Mouse (Mus musculus) liver, embryonic 13.5 days (tissue): ENCODE measurements at regions not wholly inside any gene's neighbourhood (a gene's known extent, or its start where the extent isn't known, plus 50 kb on each side); places are given as distances from the start of the nearest gene placed in this dataset.
A peak's percentile ranks its signal among the peaks of the same experiment; 100 is the strongest.

ENCODE experiments used
- ATAC-seq: fragments of 200-750 bp; cut with Nextera tagmentation; 2 replicates; pipeline ENCODE4 v1.8.0; 2017; ENCODE audit warnings: low read depth, mild to moderate bottlenecking, moderate number of reproducible peaks, moderate library complexity
- DNase-seq: peaks from one replicate; pipeline ENCODE4 v3.0.0; 2022
- H3K27ac ChIP-seq: fragments of 300-500 bp; sonication (generic); 2 replicates; pipeline ENCODE4 v1.5.1; 2015; ENCODE audit warnings: moderate library complexity, mild to moderate bottlenecking, inconsistent platforms
- H3K27me3 ChIP-seq: fragments of 300-500 bp; sonication (generic); 2 replicates; pipeline ENCODE4 v1.6.1; 2015; ENCODE audit warnings: mild to moderate bottlenecking, inconsistent platforms
- H3K36me3 ChIP-seq: fragments of 300-500 bp; sonication (generic); 2 replicates; pipeline ENCODE4 v1.6.1; 2015; ENCODE audit warnings: mild to moderate bottlenecking, inconsistent platforms
- H3K4me1 ChIP-seq: fragments of 300-500 bp; sonication (generic); replicated peaks from 2 replicates; pipeline ENCODE4 v1.6.1; 2015; ENCODE audit warnings: inconsistent platforms
- H3K4me2 ChIP-seq: fragments of 300-500 bp; sonication (generic); 2 replicates; pipeline ENCODE4 v1.6.1; 2015; ENCODE audit warnings: inconsistent platforms, mild to moderate bottlenecking, moderate library complexity
- H3K4me3 ChIP-seq: fragments of 300-500 bp; sonication (generic); replicated peaks from 2 replicates; pipeline ENCODE4 v1.5.1; 2015; ENCODE audit warnings: mild to moderate bottlenecking, inconsistent platforms
- H3K9ac ChIP-seq: fragments of 300-500 bp; sonication (generic); 2 replicates; pipeline ENCODE4 v1.6.1; 2015; ENCODE audit warnings: mild to moderate bottlenecking, inconsistent platforms
- H3K9me3 ChIP-seq: fragments of 300-500 bp; sonication (generic); replicated peaks from 2 replicates; pipeline ENCODE4 v1.6.1; 2016; ENCODE audit warnings: inconsistent platforms
- WGBS: fragments of 180-500 bp; shearing (Covaris S2); methylation state at CpG from one replicate; pipeline ENCODE4 v1.1.7; 2015; ENCODE audit not compliant: insufficient replicate concordance; 5-methylcytosine and 5-hydroxymethylcytosine counted together

GRCm38 (mm10) chrX:166718075-166718474 is 132.6 kb upstream of the Egfl6 start:
- no peaks in the 10 kb centered on the region for H3K36me3 ChIP-seq
- no peak overlapping the region for H3K4me2 ChIP-seq
- H3K9ac ChIP-seq: no peak overlapping the region
- no peak for DNase-seq
- H3K4me1 ChIP-seq: no peaks in the 10 kb centered on the region
- H3K4me3 ChIP-seq: no peak overlapping the region
- ATAC-seq: no peak
- H3K27ac ChIP-seq: no peak overlapping the region
- H3K27me3 ChIP-seq: no peaks in the 10 kb centered on the region
- no peaks in the 10 kb centered on the region for H3K9me3 ChIP-seq

GRCm38 (mm10) chrX:166709306-166709705 is 123.8 kb upstream of the Egfl6 start:
- Histone ChIP-seq H3K4me1 (no peaks in the 10 kb centered on the region), H3K9me3 (no peaks in the 10 kb centered on the region), H3K36me3 (no peaks in the 10 kb centered on the region), H3K9ac (no peak overlapping the region), H3K27me3 (no peaks in the 10 kb centered on the region), H3K27ac (no peak overlapping the region), H3K4me2 (no peak overlapping the region), H3K4me3 (no peak overlapping the region)
- ATAC-seq (no peak), DNase-seq (no peak)
- WGBS: 55% methylated on average over 2 of the region's 2 CpGs

GRCm38 (mm10) chrX:166708106-166708505 is 122.6 kb upstream of the Egfl6 start:
- H3K4me2 ChIP-seq: no peak overlapping the region
- DNase-seq (no peak), ATAC-seq (no peak)
- no peaks in the 10 kb centered on the region for H3K36me3 ChIP-seq
- no peaks in the 10 kb centered on the region for H3K4me1 ChIP-seq
- WGBS: 53% methylated on average over 1 of the region's 1 CpGs
- H3K9ac ChIP-seq: no peak overlapping the region
- H3K4me3 ChIP-seq: no peak overlapping the region
- no peaks in the 10 kb centered on the region for H3K27me3 ChIP-seq
- no peak overlapping the region for H3K27ac ChIP-seq
- no peaks in the 10 kb centered on the region for H3K9me3 ChIP-seq

DNA sequence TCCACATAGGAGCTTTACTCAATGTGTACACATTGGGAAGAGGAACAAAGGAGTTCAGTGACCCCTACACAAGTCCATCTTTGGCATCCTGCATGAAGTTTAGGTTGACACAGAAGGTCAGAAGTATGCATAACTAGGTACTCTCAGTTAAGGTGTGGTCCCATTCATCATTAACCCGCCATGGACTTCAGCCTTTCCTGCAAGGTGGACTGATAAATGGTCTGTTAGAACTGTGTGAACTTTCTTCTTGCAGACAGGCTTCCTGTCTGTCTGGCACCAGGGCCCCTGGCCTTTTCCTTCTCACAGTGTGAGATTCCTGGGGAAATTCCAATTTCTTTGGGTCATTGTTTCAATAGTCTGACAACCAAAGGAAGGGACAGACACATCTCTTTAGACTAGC is 121.5 kb upstream of the Egfl6 start:
- no peak overlapping the region for H3K27ac ChIP-seq
- H3K36me3 ChIP-seq: no peaks in the 10 kb centered on the region
- no peak overlapping the region for H3K9ac ChIP-seq
- H3K4me3 ChIP-seq: no peak overlapping the region
- no peak overlapping the region for H3K4me2 ChIP-seq
- H3K27me3 ChIP-seq: no peaks in the 10 kb centered on the region
- no peaks in the 10 kb centered on the region for H3K4me1 ChIP-seq
- ATAC-seq: no peak
- no peaks in the 10 kb centered on the region for H3K9me3 ChIP-seq
- DNase-seq: no peak
- 25% methylated on average over 1 of the region's 1 CpGs for WGBS

DNA sequence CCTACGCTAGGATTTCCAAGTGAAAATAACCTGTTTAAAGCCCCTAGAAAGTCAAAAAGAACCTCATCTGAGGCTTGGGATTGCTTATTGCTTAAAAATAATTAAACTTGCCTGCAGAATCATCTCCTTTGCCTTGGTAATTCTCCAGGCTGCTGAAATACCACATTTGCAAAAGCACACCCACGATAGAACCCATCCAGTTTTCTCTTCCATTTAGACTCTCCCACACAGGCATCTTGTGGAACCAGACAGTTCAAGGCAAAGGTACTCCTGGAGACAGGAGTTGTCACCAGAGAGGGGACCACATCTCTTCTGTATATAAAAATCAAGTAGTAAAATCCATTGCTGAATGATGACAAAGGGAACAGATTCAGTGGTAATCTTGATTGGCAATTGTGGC is 118.8 kb upstream of the Egfl6 start:
- 59% methylated on average over 2 of the region's 2 CpGs for WGBS

DNA sequence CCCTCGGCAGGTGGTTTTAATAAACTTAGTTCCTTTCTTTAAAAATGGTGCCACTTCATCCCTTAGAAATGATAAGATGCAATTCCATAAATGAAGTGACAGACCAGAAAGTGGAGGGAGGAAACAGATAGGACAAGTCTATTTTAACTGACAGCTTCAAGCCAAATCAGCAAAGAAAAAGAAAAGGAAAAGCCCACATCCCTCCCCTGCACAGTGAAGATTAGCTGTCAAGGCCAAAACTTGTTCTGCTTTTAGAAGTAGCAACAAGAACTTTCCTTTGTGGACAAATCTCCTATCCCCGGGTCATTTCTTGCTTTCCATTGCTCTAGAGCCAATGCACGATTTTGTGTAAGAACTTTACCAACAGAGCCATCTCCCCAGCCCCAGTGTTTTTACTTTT is 108.7 kb upstream of the Egfl6 start:
- Histone ChIP-seq H3K4me1 (no peaks in the 10 kb centered on the region), H3K4me3 (no peak overlapping the region), H3K36me3 (no peaks in the 10 kb centered on the region), H3K9me3 (no peaks in the 10 kb centered on the region), H3K4me2 (no peak overlapping the region), H3K27me3 (no peaks in the 10 kb centered on the region), H3K9ac (no peak overlapping the region), H3K27ac (no peak overlapping the region)
- DNase-seq (no peak), ATAC-seq (no peak)
- 36% methylated on average over 3 of the region's 3 CpGs for WGBS

More for the DNA sequence above, 118.8 kb upstream of the Egfl6 start:
- H3K9ac ChIP-seq: no peak overlapping the region
- DNase-seq (no peak), ATAC-seq (no peak)
- H3K4me2 ChIP-seq: no peak overlapping the region
- no peaks in the 10 kb centered on the region for H3K36me3 ChIP-seq
- no peaks in the 10 kb centered on the region for H3K9me3 ChIP-seq
- H3K27me3 ChIP-seq: no peaks in the 10 kb centered on the region
- no peaks in the 10 kb centered on the region for H3K4me1 ChIP-seq
- no peak overlapping the region for H3K4me3 ChIP-seq
- H3K27ac ChIP-seq: no peak overlapping the region

GRCm38 (mm10) chrX:166688779-166689178 is 103.3 kb upstream of the Egfl6 start:
- Histone ChIP-seq H3K27me3 (no peaks in the 10 kb centered on the region), H3K9me3 (no peaks in the 10 kb centered on the region), H3K9ac (no peak overlapping the region), H3K4me1 (no peaks in the 10 kb centered on the region), H3K27ac (no peak overlapping the region), H3K4me2 (no peak overlapping the region), H3K4me3 (no peak overlapping the region), H3K36me3 (no peaks in the 10 kb centered on the region)
- ATAC-seq (no peak), DNase-seq (no peak)
- 68% methylated on average over 3 of the region's 3 CpGs for WGBS

GRCm38 (mm10) chrX:166673404-166673803 is 87.9 kb upstream of the Egfl6 start:
- H3K4me3 ChIP-seq: no peak overlapping the region

GRCm38 (mm10) chrX:166672617-166673016 is 87.1 kb upstream of the Egfl6 start:
- DNase-seq (no peak), ATAC-seq (peak; percentile 92)
- Histone ChIP-seq H3K4me2 (no peak overlapping the region), H3K27ac (no peak overlapping the region), H3K36me3 (no peaks in the 10 kb centered on the region), H3K4me3 (no peak overlapping the region), H3K9ac (no peak overlapping the region), H3K4me1 (no peaks in the 10 kb centered on the region; the same call in 1 of the 2 replicates), H3K9me3 (no peaks in the 10 kb centered on the region), H3K27me3 (peaks cover 8% of the 10 kb centered on the region; the same call in 1 of the 2 replicates)
- WGBS: 73% methylated on average over 1 of the region's 1 CpGs

More at GRCm38 (mm10) chrX:166673404-166673803, 87.9 kb upstream of the Egfl6 start:
- H3K36me3 ChIP-seq: no peaks in the 10 kb centered on the region
- no peak overlapping the region for H3K4me2 ChIP-seq
- H3K9me3 ChIP-seq: no peaks in the 10 kb centered on the region
- no peaks in the 10 kb centered on the region; the same call in 1 of the 2 replicates for H3K4me1 ChIP-seq
- no peak overlapping the region for H3K9ac ChIP-seq
- no peak overlapping the region for H3K27ac ChIP-seq
- 52% methylated on average over 3 of the region's 3 CpGs for WGBS
- DNase-seq: no peak
- ATAC-seq: no peak
- H3K27me3 ChIP-seq: peaks cover 8% of the 10 kb centered on the region; the same call in 1 of the 2 replicates

DNA sequence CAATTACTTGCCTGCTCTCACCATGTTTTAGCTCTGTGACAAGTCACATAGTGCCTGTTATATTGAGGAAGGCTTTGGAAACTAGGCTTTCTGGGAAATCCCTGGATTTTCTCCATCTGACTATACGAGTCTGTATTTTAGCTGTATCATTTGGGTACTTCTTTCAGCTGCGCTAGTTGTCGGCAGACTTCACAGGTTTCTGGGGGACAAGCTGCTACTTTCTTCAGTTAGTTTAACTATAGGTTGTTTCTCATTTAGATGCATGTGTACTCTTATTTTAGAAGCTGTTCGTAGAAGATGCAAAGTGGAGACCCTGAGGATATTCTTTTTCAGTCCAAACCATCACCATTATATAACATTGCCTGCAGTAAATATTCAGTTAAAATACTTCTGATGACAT is 86.3 kb upstream of the Egfl6 start:
- no peak for ATAC-seq
- H3K27me3 ChIP-seq: peaks cover 7% of the 10 kb centered on the region; the same call in 1 of the 2 replicates
- no peaks in the 10 kb centered on the region; the same call in 1 of the 2 replicates for H3K4me1 ChIP-seq
- H3K9me3 ChIP-seq: no peaks in the 10 kb centered on the region
- WGBS: 84% methylated on average over 4 of the region's 4 CpGs
- no peak for DNase-seq
- H3K4me3 ChIP-seq: no peak overlapping the region
- no peak overlapping the region for H3K27ac ChIP-seq
- H3K36me3 ChIP-seq: no peaks in the 10 kb centered on the region
- no peak overlapping the region for H3K4me2 ChIP-seq
- H3K9ac ChIP-seq: no peak overlapping the region

GRCm38 (mm10) chrX:166666304-166666703 is 80.8 kb upstream of the Egfl6 start:
- Histone ChIP-seq H3K9me3 (no peaks in the 10 kb centered on the region), H3K4me3 (no peak overlapping the region), H3K4me1 (peaks cover 1% of the 10 kb centered on the region; the same call in 1 of the 2 replicates), H3K36me3 (no peaks in the 10 kb centered on the region), H3K9ac (no peak overlapping the region), H3K4me2 (no peak overlapping the region), H3K27me3 (peaks cover 6% of the 10 kb centered on the region; the same call in 1 of the 2 replicates), H3K27ac (no peak overlapping the region)
- peak; percentile 70; the same call in 1 of the 2 replicates for ATAC-seq
- no peak for DNase-seq
- WGBS: 45% methylated on average over 2 of the region's 2 CpGs

DNA sequence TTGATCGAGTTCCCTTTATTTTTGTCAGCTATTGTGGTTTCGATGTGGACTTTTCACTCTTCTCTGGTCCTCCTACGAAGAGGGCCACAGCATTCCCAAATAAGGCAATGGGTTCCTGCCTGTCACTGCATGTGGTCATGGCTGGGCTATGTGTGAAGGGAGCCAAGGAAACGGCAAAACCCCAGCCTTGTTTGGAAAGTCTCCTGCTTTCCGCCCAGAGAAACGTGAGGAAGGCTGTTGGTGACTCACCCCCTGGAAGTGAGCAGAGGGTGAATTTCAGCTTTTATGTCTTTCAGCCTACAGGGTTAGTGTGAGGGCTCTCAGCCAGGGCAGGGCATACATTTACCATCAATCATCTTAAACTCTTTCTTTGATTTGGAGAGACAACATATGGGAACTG is 76.3 kb upstream of the Egfl6 start:
- DNase-seq (no peak), ATAC-seq (0 out of 2 replicates have a peak, but pooled peaks have one; percentile 39)
- H3K4me2 ChIP-seq: no peak overlapping the region
- H3K9ac ChIP-seq: no peak overlapping the region
- H3K27me3 ChIP-seq: no peaks in the 10 kb centered on the region; the same call in 1 of the 2 replicates
- 42% methylated on average over 6 of the region's 6 CpGs for WGBS
- H3K4me1 ChIP-seq: peaks cover 3% of the 10 kb centered on the region; the same call in 1 of the 2 replicates
- no peak overlapping the region for H3K27ac ChIP-seq
- H3K9me3 ChIP-seq: no peaks in the 10 kb centered on the region
- no peaks in the 10 kb centered on the region for H3K36me3 ChIP-seq
- H3K4me3 ChIP-seq: no peak overlapping the region
